Comparison of ENCODE assay signal across 9 mouse cellular contexts in the genomic region with DNA sequence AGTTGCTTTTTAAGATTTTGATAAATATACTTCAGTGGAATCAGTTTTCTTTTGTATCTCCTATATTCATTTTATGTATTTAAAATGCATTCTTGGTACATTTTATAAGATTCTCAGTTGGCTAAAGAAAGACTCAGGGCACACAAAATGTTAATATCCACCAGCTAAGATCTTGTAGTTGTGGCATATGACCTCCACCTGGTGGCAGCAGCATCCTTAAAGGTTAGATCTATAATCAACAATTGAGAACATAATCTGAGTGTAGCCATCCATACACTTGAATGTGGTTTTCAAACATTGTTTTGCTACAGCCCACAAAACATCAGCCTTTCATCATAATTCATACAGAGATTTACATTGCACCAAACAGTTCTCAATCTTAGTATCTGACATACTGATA.
DNase-seq lines count a peak whose midpoint lies in the region; ATAC-seq and TF ChIP-seq lines count a peak whose summit lies in the region.
"Had no signal": no experiment of that assay in that cellular context is flagged by ENCODE, and none has a peak within 500 bp of the region (broad histone marks: within the 10 kb centered on the region; RNA-seq: fewer than 3 reads in every experiment).

No protein-coding gene starts in this region.

- TF ChIP-seq CTCF in stomach, postnatal 0 days (IDR thresholded peaks at IDR 0.05; ENCODE audit: low read depth), result peak; percentile 73

- no peak for ATAC-seq in stomach, postnatal 0 days (ENCODE audit: low FRiP score, low TSS enrichment)

- TF ChIP-seq EP300 in stomach, postnatal 0 days (optimal IDR thresholded peaks at IDR 0.05), result no peak

- H3K27me3 ChIP-seq in stomach, postnatal 0 days (ENCODE audit: control insufficient read depth, insufficient read depth, low read length), result no peaks in the 10 kb centered on the region

- no peak overlapping the region for H3K4me3 ChIP-seq in stomach, postnatal 0 days (ENCODE audit: low read depth, low read length)

- no peak overlapping the region for H3K4me2 ChIP-seq in stomach, postnatal 0 days (replicated peaks; ENCODE audit: low read depth)

- no peaks in the 10 kb centered on the region for H3K9me3 ChIP-seq in stomach, postnatal 0 days (ENCODE audit: control insufficient read depth, low read length)

- H3K36me3 ChIP-seq in stomach, postnatal 0 days (ENCODE audit: control insufficient read depth, insufficient read depth, low read length), result no peaks in the 10 kb centered on the region

- H3K9ac ChIP-seq in stomach, postnatal 0 days (ENCODE audit: low read length), result no peak overlapping the region

- peak; percentile 19 for DNase-seq in heart, adult 8-10 months (ENCODE audit: low spot score)
- no peak for DNase-seq in heart, adult 11 months
- DNase-seq in urinary bladder, postnatal 14 days (ENCODE audit: low spot score), result peak; percentile 23
- DNase-seq in urinary bladder, postnatal 25 days (ENCODE audit: low spot score), result no peak
- peak; percentile 39 for DNase-seq in kidney, adult 9 months
- no peak for DNase-seq in stomach, postnatal 0 days (ENCODE audit: low spot score)
- DNase-seq in ovary, adult 18-20 months (ENCODE audit: low spot score), result no peak
- no peak for DNase-seq in MN1 (ENCODE audit: low spot score)
- DNase-seq: thymus, adult 18-20 months had no signal

- no peaks in the 10 kb centered on the region for H3K4me1 ChIP-seq in stomach, postnatal 0 days (replicated peaks; ENCODE audit: control insufficient read depth, insufficient read depth)

- no peak overlapping the region for H3K27ac ChIP-seq in stomach, postnatal 0 days (replicated peaks)

Comparison
In these comparisons a context has a peak if more than half of its experiments do, and no peak if none do; other contexts are left out.
1. DNase-seq: peak in heart, adult 8-10 months (single experiment), urinary bladder, postnatal 14 days (single experiment) and kidney, adult 9 months (single experiment); none in heart, adult 11 months (single experiment), urinary bladder, postnatal 25 days (single experiment), stomach, postnatal 0 days (single experiment), ovary, adult 18-20 months (single experiment) and MN1 (single experiment).